Mouse (Mus musculus): ENCODE data around the gene Traf5.

GRCm38 (mm10) chr1:191957321-191957720, 135.0 kb downstream of the Traf5 start:
- TF ChIP-seq POLR2A (IDR thresholded peaks at IDR 0.05; ENCODE audit: low read depth, low read length) (no peak), CTCF (IDR thresholded peaks at IDR 0.05; ENCODE audit: extremely low read depth, insufficient read length, insufficient replicate concordance, low read depth, low read length) (no peak)
